In the genomic region with DNA sequence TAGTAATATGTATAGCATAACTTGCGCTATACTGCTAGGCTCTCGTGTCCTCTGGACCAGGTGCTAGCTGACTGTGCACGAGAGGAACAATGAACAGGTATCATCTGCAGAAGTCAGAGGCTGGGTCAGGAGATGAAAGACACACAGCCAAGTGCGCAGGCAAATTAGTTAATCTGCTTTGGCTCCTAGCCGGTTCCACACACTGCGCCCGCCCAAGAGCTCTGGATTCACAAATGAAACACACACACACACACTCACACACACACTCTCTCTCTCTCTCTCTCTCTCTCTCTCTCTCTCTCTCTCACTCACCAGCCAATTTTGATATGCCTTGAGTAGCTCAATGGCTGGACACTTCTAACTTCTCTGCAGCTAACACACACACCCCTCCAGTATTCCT, we compare ENCODE assay signal across 8 mouse cellular contexts.
"Had no signal": no experiment of that assay in that cellular context is flagged by ENCODE, and none has a peak within 500 bp of the region (broad histone marks: within the 10 kb centered on the region; RNA-seq: fewer than 3 reads in every experiment).

No protein-coding gene starts in this region.

- DNase-seq: liver, postnatal 0 days; lung, adult 2 months; lung, postnatal 14 days; lung, postnatal 36 days; right cerebral cortex, postnatal 14 days; thymus, adult 2 months; thymus, postnatal 25 days; thymus, postnatal 4 days had no signal
